Mouse (Mus musculus) hindbrain, embryonic 14.5 days (tissue): ENCODE measurements around the gene Psg27. TPM values are rescaled to one million over a fixed set of nuclear protein-coding genes. Genes with fewer than 3 reads are reported as not detected.

Experiments used
- polyA plus RNA-seq: library from polyadenylated mRNA; unstranded; fragments of >200 nt; fragmentation: Nextera tagmentation; extraction: Ambion mirVana; gene quantifications from 2 replicates; pipeline ENCODE4 v1.2.1, GENCODE M21; 2014

Gene Psg27
- polyA plus RNA-seq, 1 experiment from 2014 or later, result not detected

Other genes starting within 250 kb of the Psg27 start
- not detected in 2 replicates for gene Psg18, start 212.3 kb downstream of the Psg27 start, polyA plus RNA-seq
- not detected in 2 replicates for gene Psg28, start 135.3 kb downstream of the Psg27 start, polyA plus RNA-seq
- gene Psg26, start 83.1 kb downstream of the Psg27 start, polyA plus RNA-seq, result not detected in 2 replicates
- gene Psg25, start 35.0 kb downstream of the Psg27 start, polyA plus RNA-seq, result not detected in 2 replicates
- not detected in 2 replicates for gene Psg23, start 49.2 kb upstream of the Psg27 start, polyA plus RNA-seq
- gene Psg21, start 89.4 kb upstream of the Psg27 start, polyA plus RNA-seq, result not detected in 2 replicates
- not detected in 2 replicates for gene Psg20, start 118.9 kb upstream of the Psg27 start, polyA plus RNA-seq
- not detected in 2 replicates for gene Psg22, start 150.8 kb upstream of the Psg27 start, polyA plus RNA-seq
- gene Psg19, start 231.2 kb upstream of the Psg27 start, polyA plus RNA-seq, result not detected in 2 replicates